9 mouse cellular contexts compared by ENCODE assay signal in genomic region chr6:30374731-30375510, GRCm38 (mm10). TPM values are rescaled to one million over a fixed set of nuclear protein-coding genes. Genes with fewer than 3 reads are reported as not detected.
DNase-seq lines count a peak whose midpoint lies in the region; ATAC-seq and TF ChIP-seq lines count a peak whose summit lies in the region.
"Had no signal": no experiment of that assay in that cellular context is flagged by ENCODE, and none has a peak within 500 bp of the region (broad histone marks: within the 10 kb centered on the region; RNA-seq: fewer than 3 reads in every experiment).

No protein-coding gene starts in this region.

- H3K9ac ChIP-seq in MEL (ENCODE audit: control insufficient read depth, low read depth, low read length, poor library complexity, severe bottlenecking), result no peak overlapping the region
- H3K9ac ChIP-seq in heart, embryonic 12.5 days, result no peak overlapping the region
- H3K9ac ChIP-seq: midbrain, embryonic 13.5 days had no signal

- no peaks in the 10 kb centered on the region for H3K79me2 ChIP-seq in MEL (ENCODE audit: control insufficient read depth, insufficient read depth, low read length, poor library complexity)

- no peak for ATAC-seq in heart, embryonic 12.5 days (ENCODE audit: insufficient number of reproducible peaks, low FRiP score)
- ATAC-seq: midbrain, embryonic 13.5 days had no signal

- H3K27me3 ChIP-seq in MEL (ENCODE audit: control insufficient read depth in 1 of 2, insufficient read depth in 2 of 2, low read length in 2 of 2), result no peaks in the 10 kb centered on the region
- no peaks in the 10 kb centered on the region for H3K27me3 ChIP-seq in heart, embryonic 12.5 days (replicated peaks)
- H3K27me3 ChIP-seq in hindbrain, embryonic 10.5 days (ENCODE audit: insufficient read depth, poor library complexity, severe bottlenecking), result no peaks in the 10 kb centered on the region
- H3K27me3 ChIP-seq: midbrain, embryonic 13.5 days had no signal

- no peak for TF ChIP-seq EP300 in MEL (IDR thresholded peaks at IDR 0.05; ENCODE audit: low read depth in 1 of 2, low read length in 2 of 2)

- H3K4me1 ChIP-seq in MEL (ENCODE audit: control insufficient read depth in 1 of 2, insufficient read depth in 2 of 2, low read length in 2 of 2), result no peaks in the 10 kb centered on the region
- peaks cover 21% of the 10 kb centered on the region for H3K4me1 ChIP-seq in heart, embryonic 12.5 days (replicated peaks)
- no peaks in the 10 kb centered on the region for H3K4me1 ChIP-seq in hindbrain, embryonic 10.5 days (replicated peaks)

- H3K9me3 ChIP-seq in MEL (replicated peaks; ENCODE audit: insufficient read depth, low read length), result no peaks in the 10 kb centered on the region
- no peaks in the 10 kb centered on the region for H3K9me3 ChIP-seq in heart, embryonic 12.5 days (replicated peaks)
- no peaks in the 10 kb centered on the region for H3K9me3 ChIP-seq in hindbrain, embryonic 10.5 days
- H3K9me3 ChIP-seq: midbrain, embryonic 13.5 days had no signal

- H3K4me2 ChIP-seq in heart, embryonic 12.5 days, result no peak overlapping the region
- H3K4me2 ChIP-seq: midbrain, embryonic 13.5 days had no signal

- WGBS in heart, embryonic 12.5 days, result 85% methylated on average over 16 of the region's 16 CpGs
- 86% methylated on average over 16 of the region's 16 CpGs for WGBS in hindbrain, embryonic 10.5 days

- peaks cover 4 to 17% of the 10 kb centered on the region in 2 experiments for H3K36me3 ChIP-seq in MEL (ENCODE audit: control insufficient read depth in 1 of 2, insufficient read depth in 2 of 2, low read length in 2 of 2)
- H3K36me3 ChIP-seq in heart, embryonic 12.5 days, result peaks cover 75% of the 10 kb centered on the region
- H3K36me3 ChIP-seq in hindbrain, embryonic 10.5 days, result peaks cover 97% of the 10 kb centered on the region

- no peak overlapping the region for H3K27ac ChIP-seq in MEL (ENCODE audit: control insufficient read depth, low read depth, low read length)
- H3K27ac ChIP-seq in heart, embryonic 12.5 days (ENCODE audit: poor library complexity, severe bottlenecking), result peak overlapping the region; percentile 56; the same call in 1 of the 2 replicates
- no peak overlapping the region for H3K27ac ChIP-seq in hindbrain, embryonic 10.5 days
- H3K27ac ChIP-seq: midbrain, embryonic 13.5 days had no signal

- peak; percentile 24 for DNase-seq in embryo, embryonic 11 days
- no peak for DNase-seq in embryo, embryonic 9.5 days (ENCODE audit: extremely low spot score)
- peak; percentile 30 for DNase-seq in MEL (ENCODE audit: low read depth, low spot score)
- peak; percentile 86 for DNase-seq in kidney, postnatal 36 days
- DNase-seq in spleen, postnatal 36 days (ENCODE audit: low spot score in 2 of 2), result no peak
- DNase-seq in layer of hippocampus, adult 9-11 months, result no peak
- no peak for DNase-seq in hindbrain, embryonic 10.5 days (ENCODE audit: low spot score)

- no peak for TF ChIP-seq RAD21 in MEL (IDR thresholded peaks at IDR 0.05; ENCODE audit: low read depth, low read length)

- H3K4me3 ChIP-seq in MEL (ENCODE audit: control insufficient read depth in 1 of 2, insufficient read depth in 1 of 2, low read depth in 2 of 2, low read length in 2 of 2), result no peak overlapping the region
- H3K4me3 ChIP-seq in heart, embryonic 12.5 days, result no peak overlapping the region
- no peak overlapping the region for H3K4me3 ChIP-seq in hindbrain, embryonic 10.5 days
- H3K4me3 ChIP-seq: midbrain, embryonic 13.5 days had no signal

- TF ChIP-seq POLR2A in MEL (IDR thresholded peaks at IDR 0.05; ENCODE audit: control insufficient read depth in 1 of 2, insufficient read depth in 1 of 2, low read depth in 1 of 2, low read length in 2 of 2, poor library complexity in 1 of 2), result no peak

- no peak for TF ChIP-seq CTCF in MEL (IDR thresholded peaks at IDR 0.05 in 2 of 3, conservative IDR thresholded peaks at IDR 0.05 in 1 of 3; ENCODE audit: control insufficient read depth in 1 of 3, insufficient read depth in 1 of 3, low read depth in 2 of 3, low read length in 3 of 3, poor library complexity in 1 of 3, severe bottlenecking in 1 of 3)

TF ChIP-seq in MEL, 35 proteins besides CTCF, POLR2A, EP300 and RAD21:
- TF ChIP-seq USF2 (IDR thresholded peaks at IDR 0.05; ENCODE audit: borderline replicate concordance in 1 of 2, insufficient read depth in 1 of 2, low read depth in 1 of 2, low read length in 2 of 2), result no peak
- no peak for TF ChIP-seq ETS1 (IDR thresholded peaks at IDR 0.05; ENCODE audit: low read depth, low read length)

RNA-seq across cellular contexts. Expression of gene Zc3hc1, which starts 15.9 kb away (rescaled TPM):
- total RNA-seq in MEL (2012; rRNA removed), result 54.7 and 59.8 TPM in 2 replicates
- polyA plus RNA-seq in MEL (2012; ENCODE audit: insufficient read depth in 1 of 2, insufficient read length in 2 of 2, low read depth in 1 of 2, low replicate concordance in 2 of 2, missing spikeins in 1 of 2), result 10 to 100 TPM in 1 of 2 experiments, not detected in 1; 87.7 TPM
- 44.0 and 48.4 TPM in 2 replicates for polyA plus RNA-seq in heart, embryonic 12.5 days (2016; fragmentation: Nextera tagmentation; extraction: Ambion mirVana)
- 74.9 and 76.1 TPM in 2 replicates for polyA plus RNA-seq in hindbrain, embryonic 10.5 days (2016; fragmentation: Nextera tagmentation; extraction: Ambion mirVana)

RNA-seq across cellular contexts. Expression of gene Klhdc10, which starts 26.7 kb away (rescaled TPM):
- total RNA-seq in MEL (2012; rRNA removed), result 35.0 and 37.3 TPM in 2 replicates
- 10 to 100 TPM in 1 of 2 experiments, not detected in 1; 40.8 TPM for polyA plus RNA-seq in MEL (2012; ENCODE audit: insufficient read depth in 1 of 2, insufficient read length in 2 of 2, low read depth in 1 of 2, low replicate concordance in 2 of 2, missing spikeins in 1 of 2)
- 34.3 and 38.8 TPM in 2 replicates for polyA plus RNA-seq in heart, embryonic 12.5 days (2016; fragmentation: Nextera tagmentation; extraction: Ambion mirVana)
- polyA plus RNA-seq in hindbrain, embryonic 10.5 days (2016; fragmentation: Nextera tagmentation; extraction: Ambion mirVana), result 26.1 and 29.2 TPM in 2 replicates

Comparison
In these comparisons a context has a peak if more than half of its experiments do, and no peak if none do; other contexts are left out.
1. DNase-seq: peak in embryo, embryonic 11 days (single experiment), MEL (single experiment) and kidney, postnatal 36 days (2 of 2); none in embryo, embryonic 9.5 days (single experiment), spleen, postnatal 36 days (0 of 2), layer of hippocampus, adult 9-11 months (single experiment) and hindbrain, embryonic 10.5 days (single experiment).